Mouse (Mus musculus) liver, embryonic 14.5 days (tissue): ENCODE results near the gene Arpp21.

Source experiments
- CTCF ChIP-seq: IDR thresholded peaks from 2 replicates; pipeline ENCODE4 v1.5.1; 2016; ENCODE audit warnings: antibody characterized with exemption, low read depth, control low read depth
- EP300 ChIP-seq: IDR thresholded peaks from 2 replicates; pipeline ENCODE4 v1.6.1; 2016; ENCODE audit warnings: antibody characterized with exemption, low read depth

GRCm38 (mm10) chr9:112260696-112261095 is 25.0 kb upstream of the Arpp21 start:
- TF ChIP-seq EP300 (no peak), CTCF (no peak)
